Mouse (Mus musculus) heart, embryonic 14.5 days (tissue): Measurements from ENCODE around the gene Ctsd. TPM values are rescaled to one million over a fixed set of nuclear protein-coding genes. Genes with fewer than 3 reads are reported as not detected.

ENCODE experiments used
- ATAC-seq: fragments of 200-750 bp; cut with Nextera tagmentation; 2 replicates; pipeline ENCODE4 v1.8.0; 2017; ENCODE audit warnings: low read depth, moderate TSS enrichment; ENCODE audit not compliant: insufficient number of reproducible peaks, insufficient read depth, low FRiP score
- H3K27ac ChIP-seq, 2 experiments: fragments of 200-500 bp in 1 of 2; fragments of 300-500 bp in 1 of 2; sonication (generic) in 1 of 2; replicated peaks in 1 of 2; 2 replicates each; pipeline ENCODE4 v1.5.1; 2012 to 2014; ENCODE audit warnings: low read depth in 2 of 2, low read length in 2 of 2, control low read depth in 1 of 2, mild to moderate bottlenecking in 1 of 2, mixed read lengths in 1 of 2; ENCODE audit not compliant: control insufficient read depth in 1 of 2, insufficient read depth in 1 of 2
- H3K27me3 ChIP-seq: fragments of 300-500 bp; sonication (generic); 2 replicates; pipeline ENCODE4 v1.6.1; 2014; ENCODE audit warnings: mild to moderate bottlenecking, low read length, control low read depth; ENCODE audit not compliant: control insufficient read depth, insufficient read depth
- H3K36me3 ChIP-seq: fragments of 300-500 bp; sonication (generic); 2 replicates; pipeline ENCODE4 v1.6.1; 2014; ENCODE audit warnings: mild to moderate bottlenecking, control low read depth, low read length, mixed read lengths; ENCODE audit not compliant: control insufficient read depth, insufficient read depth
- H3K4me1 ChIP-seq, 2 experiments: fragments of 200-500 bp in 1 of 2; fragments of 300-500 bp in 1 of 2; sonication (generic) in 1 of 2; 2 replicates each; pipeline ENCODE4 v1.6.1; 2012 to 2014; ENCODE audit warnings: low read length in 2 of 2, control low read depth in 1 of 2, mixed read lengths in 1 of 2; ENCODE audit not compliant: control insufficient read depth in 2 of 2, insufficient read depth in 2 of 2
- H3K4me2 ChIP-seq: fragments of 300-500 bp; sonication (generic); 2 replicates; pipeline ENCODE4 v1.6.1; 2014; ENCODE audit warnings: mild to moderate bottlenecking, low read length
- H3K4me3 ChIP-seq, 2 experiments: fragments of 200-500 bp in 1 of 2; fragments of 300-500 bp in 1 of 2; sonication (generic) in 1 of 2; 2 replicates each; pipeline ENCODE4 v1.5.1; 2012 to 2014; ENCODE audit warnings: low read length in 2 of 2, mild to moderate bottlenecking in 2 of 2, control low read depth in 1 of 2, low read depth in 1 of 2, moderate library complexity in 1 of 2; ENCODE audit not compliant: control insufficient read depth in 1 of 2, insufficient read depth in 1 of 2
- H3K9ac ChIP-seq: fragments of 300-500 bp; sonication (generic); 2 replicates; pipeline ENCODE4 v1.6.1; 2014; ENCODE audit warnings: mild to moderate bottlenecking, low read length
- H3K9me3 ChIP-seq: fragments of 300-500 bp; sonication (generic); 2 replicates; pipeline ENCODE4 v1.6.1; 2016; ENCODE audit warnings: low read length, control low read depth; ENCODE audit not compliant: control insufficient read depth
- WGBS: fragments of 180-500 bp; shearing (Covaris S2); extraction: QIAGEN DNeasy Blood & Tissue Kit; methylation state at CpG from one replicate; pipeline ENCODE4 v1.1.7; 2014; 5-methylcytosine and 5-hydroxymethylcytosine counted together
- polyA plus RNA-seq: library from polyadenylated mRNA; unstranded; fragments of >200 nt; fragmentation: Nextera tagmentation; extraction: Ambion mirVana; gene quantifications from 2 replicates; pipeline ENCODE4 v1.2.1, GENCODE M21; 2014

The Ctsd gene
- polyA plus RNA-seq, 1 experiment from 2014 or later = 537 TPM

GRCm38 (mm10) chr7:142363107-142363506 is 24.7 kb downstream of the Ctsd start:
- Histone ChIP-seq H3K27ac (no peak overlapping the region), H3K4me2 (no peak overlapping the region), H3K9ac (no peak overlapping the region), H3K36me3 (no peaks in the 10 kb centered on the region), H3K27me3 (no peaks in the 10 kb centered on the region), H3K9me3 (no peaks in the 10 kb centered on the region), H3K4me1 (no peaks in the 10 kb centered on the region), H3K4me3 (no peak overlapping the region)
- WGBS = 65% methylated on average over 4 of the region's 4 CpGs
- no peak for ATAC-seq

GRCm38 (mm10) chr7:142360743-142361142 is 27.1 kb downstream of the Ctsd start:
- H3K27ac ChIP-seq = no peak overlapping the region
- no peak overlapping the region for H3K4me3 ChIP-seq
- H3K4me1 ChIP-seq = no peaks in the 10 kb centered on the region; a peak in 1 of 4 replicates
- H3K9ac ChIP-seq = no peak overlapping the region
- no peaks in the 10 kb centered on the region for H3K36me3 ChIP-seq
- ATAC-seq = no peak
- H3K9me3 ChIP-seq = no peaks in the 10 kb centered on the region
- H3K4me2 ChIP-seq = no peak overlapping the region
- H3K27me3 ChIP-seq = no peaks in the 10 kb centered on the region

GRCm38 (mm10) chr7:142359129-142359528 is 28.7 kb downstream of the Ctsd start:
- Histone ChIP-seq H3K27me3 (no peaks in the 10 kb centered on the region), H3K4me2 (no peak overlapping the region), H3K36me3 (no peaks in the 10 kb centered on the region), H3K4me3 (no peak overlapping the region), H3K4me1 (peaks cover 7 to 8% of the 10 kb centered on the region in 2 experiments; a peak in 3 of 4 replicates), H3K9me3 (no peaks in the 10 kb centered on the region), H3K9ac (no peak overlapping the region), H3K27ac (no peak overlapping the region)
- 73% methylated on average over 8 of the region's 8 CpGs for WGBS
- ATAC-seq = no peak

- peaks cover 10 to 13% of the 10 kb centered on the region in 2 experiments; a peak in 3 of 4 replicates for H3K4me1 ChIP-seq
- no peak for ATAC-seq
- H3K4me3 ChIP-seq = no peak overlapping the region
- H3K9ac ChIP-seq = no peak overlapping the region
- H3K27me3 ChIP-seq = no peaks in the 10 kb centered on the region
- no peaks in the 10 kb centered on the region for H3K36me3 ChIP-seq
- H3K9me3 ChIP-seq = no peaks in the 10 kb centered on the region
- H3K4me2 ChIP-seq = no peak overlapping the region
- no peak overlapping the region for H3K27ac ChIP-seq
- WGBS = 86% methylated on average over 3 of the region's 3 CpGs
These were observed 30.3 kb downstream of the Ctsd start for GRCm38 (mm10) chr7:142357566-142357965.

DNA sequence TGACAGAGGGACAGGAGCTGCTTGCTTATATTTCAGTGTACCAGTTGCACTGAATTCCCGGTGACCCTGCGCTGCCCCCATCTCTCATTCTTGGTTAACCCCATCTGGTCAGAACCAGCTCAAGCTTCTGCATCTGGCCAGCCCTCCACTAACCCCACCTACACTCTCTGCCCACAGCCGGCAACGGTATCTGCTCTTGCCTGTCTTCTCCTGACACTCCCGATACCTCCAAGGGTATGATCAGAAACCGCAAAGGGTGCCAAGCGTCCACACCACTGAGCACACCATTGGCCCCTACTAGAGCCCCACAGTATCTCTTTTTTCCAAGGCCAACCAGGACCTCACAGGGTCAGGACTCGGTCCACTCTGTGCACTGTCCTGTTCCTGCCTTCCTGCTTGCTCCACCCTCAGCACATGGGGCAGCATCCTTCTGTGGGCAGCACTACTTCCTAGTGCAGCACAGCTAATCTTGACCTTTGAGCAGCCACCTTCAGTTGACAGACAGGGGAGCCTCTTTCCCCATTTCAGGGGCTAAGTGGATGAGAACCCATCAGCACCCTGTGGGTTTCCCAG is 33.1 kb downstream of the Ctsd start:
- H3K27me3 ChIP-seq = no peaks in the 10 kb centered on the region

DNA sequence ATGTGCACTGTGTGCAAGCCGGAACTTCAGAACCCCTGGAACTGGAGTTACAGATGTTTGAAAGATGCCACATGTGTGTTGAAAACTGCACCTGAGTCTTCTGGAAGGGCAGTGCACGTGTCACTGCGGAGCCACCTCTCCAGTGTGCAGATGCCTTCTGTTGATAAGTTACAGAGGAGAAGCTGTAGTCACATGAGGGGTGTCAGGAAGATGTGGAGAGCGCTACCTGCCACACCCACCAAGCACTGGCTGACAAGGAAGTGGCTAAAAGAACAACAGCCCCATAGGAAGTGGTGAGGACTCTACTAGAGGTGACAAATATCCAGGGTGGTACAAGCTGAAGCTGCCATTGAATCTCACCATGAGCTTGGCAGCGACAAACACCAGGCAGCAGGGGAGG is 34.0 kb downstream of the Ctsd start:
- Histone ChIP-seq H3K9me3 (no peaks in the 10 kb centered on the region), H3K4me1 (peaks cover 10 to 13% of the 10 kb centered on the region in 2 experiments; a peak in 3 of 4 replicates), H3K27me3 (no peaks in the 10 kb centered on the region), H3K4me2 (no peak overlapping the region), H3K4me3 (no peak overlapping the region), H3K9ac (no peak overlapping the region), H3K27ac (no peak overlapping the region), H3K36me3 (no peaks in the 10 kb centered on the region)
- no peak for ATAC-seq
- 59% methylated on average over 5 of the region's 5 CpGs for WGBS

More for the DNA sequence above, 33.1 kb downstream of the Ctsd start:
- no peak overlapping the region for H3K27ac ChIP-seq
- WGBS = 49% methylated on average over 8 of the region's 8 CpGs
- no peaks in the 10 kb centered on the region for H3K9me3 ChIP-seq
- H3K4me3 ChIP-seq = no peak overlapping the region
- H3K36me3 ChIP-seq = no peaks in the 10 kb centered on the region
- no peak overlapping the region for H3K9ac ChIP-seq
- H3K4me1 ChIP-seq = peaks cover 10 to 13% of the 10 kb centered on the region in 2 experiments; a peak in 3 of 4 replicates
- no peak overlapping the region for H3K4me2 ChIP-seq
- no peak for ATAC-seq

DNA sequence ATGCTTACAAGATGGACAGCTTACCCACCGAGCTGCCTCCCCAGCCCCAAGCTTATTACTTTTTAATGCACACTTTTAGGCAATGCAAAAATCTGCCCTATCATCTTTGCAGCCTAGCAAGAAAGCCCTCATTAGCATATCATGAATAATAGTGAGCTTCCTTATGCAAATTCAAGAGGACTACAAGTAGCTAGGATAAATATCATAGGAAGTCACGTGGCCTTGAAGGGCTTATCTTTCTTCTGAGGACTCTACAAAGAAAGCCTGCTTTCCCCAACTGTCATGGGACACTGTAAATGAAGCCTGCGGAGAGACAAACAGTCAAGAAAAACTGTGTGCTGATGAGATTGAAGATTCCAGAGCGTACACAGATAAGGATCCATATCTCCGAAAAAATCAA is 36.3 kb downstream of the Ctsd start:
- no peaks in the 10 kb centered on the region for H3K9me3 ChIP-seq
- no peak overlapping the region for H3K4me2 ChIP-seq
- no peak overlapping the region for H3K4me3 ChIP-seq
- no peaks in the 10 kb centered on the region for H3K27me3 ChIP-seq
- peaks cover 10 to 13% of the 10 kb centered on the region in 2 experiments; a peak in 3 of 4 replicates for H3K4me1 ChIP-seq
- no peak for ATAC-seq
- no peaks in the 10 kb centered on the region for H3K36me3 ChIP-seq
- no peak overlapping the region for H3K27ac ChIP-seq
- 70% methylated on average over 5 of the region's 5 CpGs for WGBS
- H3K9ac ChIP-seq = no peak overlapping the region
